Mouse (Mus musculus) E14TG2a.4 (cell line): ENCODE measurements around the gene Med11.

Experiments used
- CTCF ChIP-seq: conservative IDR thresholded peaks from 2 replicates; pipeline ENCODE4 v1.5.1; 2014; ENCODE audit warnings: low read length
- NANOG ChIP-seq: IDR thresholded peaks from 2 replicates; pipeline ENCODE4 v1.6.1; 2014; ENCODE audit warnings: borderline replicate concordance, low read length, mixed read lengths
- POU5F1 ChIP-seq: IDR thresholded peaks from 2 replicates; pipeline ENCODE4 v1.6.1; 2014; ENCODE audit warnings: low read length, borderline replicate concordance

DNA sequence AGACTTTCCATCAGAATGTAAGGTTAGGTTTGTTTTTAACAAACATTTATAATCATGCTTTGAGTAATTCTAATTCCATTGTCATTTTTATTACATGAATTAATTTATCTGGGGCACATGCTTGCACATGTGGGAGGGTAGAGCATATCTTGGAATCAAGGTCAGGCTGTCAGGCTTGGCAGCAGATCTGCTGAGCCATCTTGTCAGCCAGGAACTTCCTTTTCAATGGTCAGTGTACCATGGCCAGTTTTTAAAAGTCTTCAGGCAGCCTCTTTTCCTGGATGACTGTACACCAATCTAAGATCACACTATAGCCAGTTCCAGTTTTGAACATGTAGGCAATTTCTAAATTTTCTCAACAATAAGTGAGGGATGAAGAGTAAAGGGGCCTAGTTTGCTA is 21.0 kb downstream of the Med11 start:
- TF ChIP-seq CTCF (no peak), POU5F1 (no peak), NANOG (no peak)
